Comparison of ENCODE assay signal across 22 mouse cellular contexts in genomic region chrX:98317483-98317882, GRCm38 (mm10).
DNase-seq lines count a peak whose midpoint lies in the region; TF ChIP-seq lines count a peak whose summit lies in the region.
"Had no signal": no experiment of that assay in that cellular context is flagged by ENCODE, and none has a peak within 500 bp of the region (broad histone marks: within the 10 kb centered on the region; RNA-seq: fewer than 3 reads in every experiment).

No protein-coding gene starts in this region.

- H3K27ac ChIP-seq in kidney, adult 2 months (ENCODE audit: insufficient read depth, low read depth, low read length) = no peak overlapping the region

- H3K4me3 ChIP-seq in kidney, adult 2 months (ENCODE audit: insufficient read depth, low read depth, low read length) = no peak overlapping the region

- H3K27me3 ChIP-seq in kidney, adult 2 months (replicated peaks; ENCODE audit: control insufficient read depth, insufficient read depth, low read length) = no peaks in the 10 kb centered on the region
- H3K27me3 ChIP-seq: CH12.LX had no signal

- TF ChIP-seq CTCF in kidney, adult 2 months (conservative IDR thresholded peaks at IDR 0.05; ENCODE audit: insufficient read depth, insufficient read length, low read depth, low read length) = no peak

- H3K36me3 ChIP-seq in kidney, adult 2 months (ENCODE audit: control insufficient read depth, insufficient read depth, low read length) = no peaks in the 10 kb centered on the region
- H3K36me3 ChIP-seq: G1E had no signal

- TF ChIP-seq POLR2A in kidney, adult 2 months (IDR thresholded peaks at IDR 0.05; ENCODE audit: low read depth, low read length) = no peak

- H3K4me1 ChIP-seq in kidney, adult 2 months (ENCODE audit: control insufficient read depth, insufficient read depth, low read length) = no peaks in the 10 kb centered on the region

- DNase-seq in ES-CJ7 (ENCODE audit: low read depth, low spot score) = peak; percentile 47
- peak; percentile 55 for DNase-seq in R1 (ENCODE audit: low read depth, low spot score)
- peak; percentile 40 for DNase-seq in ZHBTc4 (ENCODE audit: low read depth, low spot score)
- DNase-seq in gastrocnemius, postnatal 10 days = no peak
- DNase-seq in adrenal gland, adult (ENCODE audit: inconsistent age in 2 of 2, low spot score in 1 of 2) = no peak
- no peak for DNase-seq in kidney, adult 2 months
- DNase-seq: adrenal gland, adult 2 months; adrenal gland, adult 8-10 months; adrenal gland, postnatal 10 days; adrenal gland, postnatal 14 days; adrenal gland, postnatal 25 days; adrenal gland, postnatal 36 days; B cell, adult 2 months; cerebellum, adult 11 months; cerebellum, adult 11-12 months; cerebellum, adult 18-20 months; cerebellum, adult 2 months; cerebellum, adult 8-10 months; cerebellum, adult 9-10 months; cerebellum, adult 9-11 months had no signal

Comparison
In these comparisons a context has a peak if more than half of its experiments do, and no peak if none do; other contexts are left out.
1. DNase-seq: peak in ES-CJ7 (single experiment), R1 (single experiment) and ZHBTc4 (single experiment); none in gastrocnemius, postnatal 10 days (single experiment), adrenal gland, adult (0 of 2) and kidney, adult 2 months (single experiment).